Mouse (Mus musculus): ENCODE data around the gene Dock9.

The Dock9 gene

DNA sequence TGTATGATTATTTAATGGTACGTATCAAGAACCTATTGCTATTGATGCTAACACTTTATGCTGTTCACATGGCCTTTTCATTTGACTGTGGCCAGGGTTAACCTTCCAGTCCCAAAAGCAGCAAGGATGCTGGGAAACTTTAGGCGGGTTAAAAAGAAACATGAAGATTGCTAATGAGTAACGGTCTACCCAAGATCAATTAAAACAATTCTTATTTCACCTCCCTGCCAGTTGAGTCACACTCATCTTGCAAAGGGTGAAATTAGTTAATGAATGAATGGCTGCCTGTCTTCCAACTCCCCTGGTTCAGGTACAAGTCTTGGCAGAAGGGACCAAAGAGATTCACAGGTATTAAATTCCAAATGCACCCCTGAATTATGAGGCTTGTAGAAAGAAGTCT lies 175.8 kb downstream of the Dock9 start:
- DNase-seq (ENCODE audit: low read depth, low spot score) = no peak

DNA sequence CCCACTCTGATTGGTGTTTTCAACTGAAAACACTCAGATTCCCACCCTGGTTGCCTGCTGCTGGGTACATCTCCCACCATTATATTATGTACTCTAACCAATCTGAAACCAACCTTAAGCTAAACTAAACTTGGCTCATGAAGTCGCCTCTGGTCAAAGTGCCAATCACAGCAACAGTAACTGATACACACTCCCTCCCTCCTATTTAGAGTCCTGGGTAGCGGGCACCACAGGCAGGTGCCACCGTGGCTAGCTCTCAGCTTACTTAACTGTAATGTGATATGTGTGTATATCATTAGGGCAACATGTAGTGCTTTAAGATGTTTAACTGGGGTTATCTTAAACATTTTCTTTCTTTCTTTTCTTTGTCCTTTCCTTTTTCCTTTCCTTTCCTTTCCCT lies 177.1 kb downstream of the Dock9 start:
- no peak for DNase-seq (ENCODE audit: low read depth, low spot score)

DNA sequence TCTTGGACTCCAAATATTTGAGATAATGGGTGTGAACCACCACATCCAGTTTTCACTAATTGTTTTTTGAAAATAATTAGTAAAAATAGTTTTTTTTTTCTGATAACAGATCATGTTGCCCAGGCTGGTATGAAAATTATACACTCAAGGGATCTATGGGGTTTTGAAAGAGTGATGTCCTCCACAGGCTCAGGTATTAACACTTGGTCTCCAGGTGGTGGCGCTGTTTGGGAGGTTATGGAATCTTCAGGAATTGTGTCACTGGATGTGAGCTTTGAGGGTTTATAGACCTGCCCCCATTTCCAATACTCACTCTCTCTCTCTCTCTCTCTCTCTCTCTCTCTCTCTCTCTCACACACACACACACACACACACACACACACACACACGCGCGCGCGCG lies 177.5 kb downstream of the Dock9 start:
- no peak for DNase-seq (ENCODE audit: low read depth, low spot score)

GRCm38 (mm10) chr14:121617645-121618390 lies 179.8 kb downstream of the Dock9 start:
- no peak for DNase-seq (ENCODE audit: low read depth, low spot score)

DNA sequence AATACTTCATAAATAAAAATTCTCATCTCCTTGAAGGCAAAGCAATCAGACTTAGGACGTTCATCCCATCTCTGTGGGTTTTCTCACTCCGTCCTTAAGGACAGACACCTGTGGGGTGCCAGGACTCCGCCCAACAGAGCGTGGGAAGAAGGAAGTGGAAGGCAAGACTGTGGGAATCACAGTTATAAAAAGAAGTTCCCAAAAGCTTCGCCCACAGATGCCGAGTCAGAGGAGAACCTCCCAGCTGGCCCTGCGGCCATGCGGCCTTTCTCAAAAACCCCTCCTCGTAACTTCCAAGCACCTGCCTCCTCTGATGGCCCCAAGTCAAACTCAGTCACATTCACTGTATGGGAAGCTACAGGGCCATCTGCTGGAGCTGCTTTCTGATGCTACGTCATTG lies 182.2 kb downstream of the Dock9 start:
- no peak for DNase-seq (ENCODE audit: low read depth, low spot score)

- DNase-seq (ENCODE audit: low read depth, low spot score) = no peak
These were observed 183.0 kb downstream of the Dock9 start for GRCm38 (mm10) chr14:121614461-121615170.

DNA sequence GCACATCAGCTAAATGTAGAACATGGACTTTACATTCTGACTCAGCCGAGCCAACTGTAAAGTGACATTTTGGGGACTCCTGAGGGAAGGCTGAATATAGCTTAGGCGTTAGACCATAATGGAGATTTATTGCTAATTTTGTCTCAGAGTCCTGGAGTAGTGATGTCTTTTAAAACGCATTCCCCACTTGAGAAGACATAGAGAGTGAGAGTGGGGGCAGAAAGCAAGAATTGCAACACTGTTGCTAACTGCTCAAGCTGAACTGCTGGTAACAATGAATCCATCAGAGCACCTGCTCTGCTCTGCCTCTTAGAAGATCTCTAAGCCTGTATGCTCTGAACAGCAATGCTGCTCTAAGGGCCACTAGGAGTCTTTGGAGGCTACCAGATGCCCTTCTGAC lies 184.1 kb downstream of the Dock9 start:
- DNase-seq (ENCODE audit: low read depth, low spot score) = no peak

GRCm38 (mm10) chr14:121612926-121613325 lies 184.7 kb downstream of the Dock9 start:
- DNase-seq (ENCODE audit: low read depth, low spot score) = no peak

- DNase-seq (ENCODE audit: low read depth, low spot score) = no peak
These were observed 186.1 kb downstream of the Dock9 start for GRCm38 (mm10) chr14:121611533-121611932.

- DNase-seq (ENCODE audit: low read depth, low spot score) = no peak
These were observed 186.5 kb downstream of the Dock9 start for GRCm38 (mm10) chr14:121611098-121611497.

DNA sequence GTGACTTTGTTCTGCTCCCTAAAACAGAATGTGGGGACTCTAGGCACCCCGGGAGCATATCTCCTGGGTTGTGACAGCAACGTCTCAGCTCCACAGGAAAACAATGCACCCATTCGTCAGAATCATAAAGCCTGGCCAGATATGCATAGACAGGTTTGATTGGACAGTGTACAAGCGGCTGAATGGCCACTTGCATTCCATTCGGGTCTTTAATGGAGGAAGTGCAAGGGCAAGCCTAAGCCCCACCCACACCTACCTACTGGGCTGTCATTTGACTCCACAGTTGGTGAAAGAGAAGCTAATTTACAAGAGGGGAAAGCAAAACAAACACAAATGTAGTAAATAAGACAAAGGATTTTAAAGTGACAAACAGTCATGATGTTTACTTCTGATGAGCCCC lies 189.1 kb downstream of the Dock9 start:
- peak; percentile 54 for DNase-seq (ENCODE audit: low read depth, low spot score)

DNA sequence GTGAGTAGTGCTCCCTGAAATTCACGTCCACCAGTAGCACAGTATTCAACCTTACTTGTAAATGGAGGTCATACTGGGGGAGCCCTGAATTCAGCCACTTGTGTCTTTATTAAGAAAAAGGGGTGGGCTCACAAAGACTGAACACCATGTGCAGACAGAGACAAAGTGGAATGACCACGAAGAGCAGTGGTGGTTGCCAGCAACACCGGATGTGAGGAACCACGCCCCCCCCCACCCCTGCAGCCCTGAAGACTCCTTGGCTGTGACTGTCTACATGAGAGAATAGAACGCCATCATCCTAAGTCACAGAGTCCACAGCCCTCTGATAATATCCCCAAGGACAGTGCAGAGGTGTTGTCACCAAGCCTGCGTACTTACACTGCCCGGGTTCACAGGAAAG lies 191.2 kb downstream of the Dock9 start:
- DNase-seq (ENCODE audit: low read depth, low spot score) = no peak

DNA sequence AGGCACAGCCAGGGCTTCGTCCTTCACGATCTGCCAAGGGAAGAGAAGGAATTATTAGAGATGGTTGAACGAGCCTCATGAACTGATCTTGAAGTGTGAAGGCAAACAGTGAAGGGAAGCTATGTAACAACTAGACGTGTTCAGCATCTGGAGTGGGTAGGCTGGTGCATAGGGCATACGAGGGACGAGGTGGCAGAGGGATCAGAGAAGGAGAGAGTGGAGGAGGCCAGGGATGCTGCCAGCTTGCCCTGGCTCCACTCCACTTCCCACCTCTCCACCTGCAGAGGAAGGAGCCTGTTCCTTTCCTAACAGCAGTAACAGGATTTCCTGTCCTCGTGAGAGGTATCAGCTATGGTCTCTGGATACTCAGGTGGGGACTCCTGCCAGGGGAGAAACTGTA lies 192.4 kb downstream of the Dock9 start:
- no peak for DNase-seq (ENCODE audit: low read depth, low spot score)

GRCm38 (mm10) chr14:121604565-121604964 lies 193.1 kb downstream of the Dock9 start:
- no peak for DNase-seq (ENCODE audit: low read depth, low spot score)

- DNase-seq (ENCODE audit: low read depth, low spot score) = no peak
These were observed 195.0 kb downstream of the Dock9 start for GRCm38 (mm10) chr14:121602610-121603009.

GRCm38 (mm10) chr14:121600538-121600937 lies 197.1 kb downstream of the Dock9 start:
- DNase-seq (ENCODE audit: low read depth, low spot score) = no peak

- DNase-seq (ENCODE audit: low read depth, low spot score) = no peak
These were observed 200.6 kb downstream of the Dock9 start for GRCm38 (mm10) chr14:121597073-121597472.

DNA sequence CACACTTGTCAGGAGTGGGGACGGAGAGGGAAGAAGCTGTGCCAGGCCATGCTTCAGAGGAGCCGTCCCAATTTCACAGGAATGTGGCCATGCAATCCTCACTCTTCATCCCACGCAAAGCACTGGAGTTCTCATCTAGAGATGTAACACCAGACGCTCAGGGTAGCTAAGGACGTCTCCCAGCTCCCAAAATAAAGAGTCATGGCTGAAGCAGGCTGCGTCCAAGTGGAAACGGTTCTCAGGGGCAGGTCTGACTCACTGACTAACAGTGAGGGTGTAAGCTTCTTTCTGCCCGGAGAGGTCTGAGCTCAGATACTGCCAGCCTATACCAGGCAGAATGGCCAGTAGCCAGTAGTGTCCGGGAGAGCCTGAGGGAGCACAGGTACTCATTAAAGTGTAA lies 201.0 kb downstream of the Dock9 start:
- no peak for DNase-seq (ENCODE audit: low read depth, low spot score)

GRCm38 (mm10) chr14:121594684-121595083 lies 203.0 kb downstream of the Dock9 start:
- no peak for DNase-seq (ENCODE audit: low read depth, low spot score)

- no peak for DNase-seq (ENCODE audit: low read depth, low spot score)
These were observed 204.2 kb downstream of the Dock9 start for GRCm38 (mm10) chr14:121593313-121593929.

GRCm38 (mm10) chr14:121592890-121593289 lies 204.7 kb downstream of the Dock9 start:
- DNase-seq (ENCODE audit: low read depth, low spot score) = no peak

GRCm38 (mm10) chr14:121592356-121592755 lies 205.3 kb downstream of the Dock9 start:
- DNase-seq (ENCODE audit: low read depth, low spot score) = no peak

Data from forelimb bud, embryonic 11.5 days (tissue).